Mouse (Mus musculus) forebrain, embryonic 15.5 days (tissue): ENCODE data around the gene Srrm3. TPM values are rescaled to one million over a fixed set of nuclear protein-coding genes. Genes with fewer than 3 reads are reported as not detected.

ENCODE experiments used
- ATAC-seq: fragments of 200-750 bp; cut with Nextera tagmentation; replicated peaks from 2 replicates; pipeline ENCODE4 v1.8.0; 2017; ENCODE audit warnings: mild to moderate bottlenecking, moderate TSS enrichment, moderate library complexity
- H3K27ac ChIP-seq: fragments of 300-500 bp; sonication (generic); replicated peaks from 2 replicates; pipeline ENCODE4 v1.5.1; 2015; ENCODE audit warnings: mild to moderate bottlenecking, inconsistent platforms
- H3K27me3 ChIP-seq: fragments of 300-500 bp; sonication (generic); 2 replicates; pipeline ENCODE4 v1.6.1; 2015; ENCODE audit warnings: inconsistent platforms
- H3K36me3 ChIP-seq: fragments of 300-500 bp; sonication (generic); 2 replicates; pipeline ENCODE4 v1.6.1; 2015; ENCODE audit warnings: mild to moderate bottlenecking, inconsistent platforms
- H3K4me1 ChIP-seq: fragments of 300-500 bp; sonication (generic); 2 replicates; pipeline ENCODE4 v1.6.1; 2015; ENCODE audit warnings: inconsistent platforms
- H3K4me2 ChIP-seq: fragments of 300-500 bp; sonication (generic); replicated peaks from 2 replicates; pipeline ENCODE4 v1.6.1; 2015; ENCODE audit warnings: mild to moderate bottlenecking, inconsistent platforms
- H3K4me3 ChIP-seq: fragments of 300-500 bp; sonication (generic); 2 replicates; pipeline ENCODE4 v1.5.1; 2015; ENCODE audit warnings: mild to moderate bottlenecking, inconsistent platforms
- H3K9ac ChIP-seq: fragments of 300-500 bp; sonication (generic); replicated peaks from 2 replicates; pipeline ENCODE4 v1.6.1; 2015; ENCODE audit warnings: mild to moderate bottlenecking, inconsistent platforms
- H3K9me3 ChIP-seq: fragments of 300-500 bp; sonication (generic); 2 replicates; pipeline ENCODE4 v1.6.1; 2016; ENCODE audit warnings: inconsistent platforms
- WGBS: fragments of 180-500 bp; shearing (Covaris S2); methylation state at CpG from one replicate; pipeline ENCODE4 v1.1.7; 2015; ENCODE audit warnings: mixed read lengths; 5-methylcytosine and 5-hydroxymethylcytosine counted together
- polyA plus RNA-seq: library from polyadenylated mRNA; unstranded; fragments of >200 nt; fragmentation: Nextera tagmentation; extraction: Ambion mirVana; gene quantifications from 2 replicates; pipeline ENCODE4 v1.2.1, GENCODE M21; 2015

Gene Srrm3
- polyA plus RNA-seq, 1 experiment from 2014 or later: 56.0 TPM

- 93% methylated on average over 8 of the region's 8 CpGs for WGBS
- H3K9me3 ChIP-seq: no peaks in the 10 kb centered on the region
- no peaks in the 10 kb centered on the region for H3K27me3 ChIP-seq
- ATAC-seq: no peak
- H3K4me1 ChIP-seq: peaks cover 11% of the 10 kb centered on the region
- no peak overlapping the region for H3K27ac ChIP-seq
- H3K4me3 ChIP-seq: no peak overlapping the region
- H3K9ac ChIP-seq: no peak overlapping the region
- H3K36me3 ChIP-seq: no peaks in the 10 kb centered on the region
- H3K4me2 ChIP-seq: no peak overlapping the region
Measured at GRCm38 (mm10) chr5:135829381-135829780, 22.7 kb downstream of the Srrm3 start.

- Histone ChIP-seq H3K4me1 (peaks cover 28% of the 10 kb centered on the region), H3K27me3 (no peaks in the 10 kb centered on the region), H3K9ac (no peak overlapping the region), H3K36me3 (no peaks in the 10 kb centered on the region), H3K9me3 (no peaks in the 10 kb centered on the region), H3K4me2 (no peak overlapping the region), H3K4me3 (no peak overlapping the region), H3K27ac (peak overlapping the region; percentile 52; the same call in 1 of the 2 replicates)
- 13% methylated on average over 4 of the region's 4 CpGs for WGBS
- ATAC-seq: no peak
Measured at GRCm38 (mm10) chr5:135832729-135833128, 26.0 kb downstream of the Srrm3 start.

GRCm38 (mm10) chr5:135834769-135835491 is 28.2 kb downstream of the Srrm3 start:
- Histone ChIP-seq H3K4me3 (peak overlapping the region; percentile 43), H3K4me1 (peaks cover 28% of the 10 kb centered on the region), H3K9me3 (no peaks in the 10 kb centered on the region), H3K27ac (peak overlapping the region; percentile 68), H3K4me2 (peak overlapping the region; percentile 77), H3K27me3 (no peaks in the 10 kb centered on the region), H3K36me3 (no peaks in the 10 kb centered on the region), H3K9ac (peak overlapping the region; percentile 38)
- ATAC-seq: peak; percentile 88
- WGBS: 1% methylated on average over 47 of the region's 47 CpGs

- Histone ChIP-seq H3K9me3 (no peaks in the 10 kb centered on the region), H3K36me3 (no peaks in the 10 kb centered on the region), H3K27ac (peak overlapping the region; percentile 68), H3K27me3 (no peaks in the 10 kb centered on the region), H3K4me1 (peaks cover 28% of the 10 kb centered on the region), H3K9ac (no peak overlapping the region), H3K4me2 (peak overlapping the region; percentile 77), H3K4me3 (peak overlapping the region; percentile 43)
- ATAC-seq: peak; percentile 68
- WGBS: 1% methylated on average over 12 of the region's 12 CpGs
Measured at GRCm38 (mm10) chr5:135835492-135835858, 28.8 kb downstream of the Srrm3 start.

- H3K9me3 ChIP-seq: no peaks in the 10 kb centered on the region
- no peak overlapping the region for H3K9ac ChIP-seq
- H3K36me3 ChIP-seq: no peaks in the 10 kb centered on the region
- WGBS: 16% methylated on average over 12 of the region's 12 CpGs
- H3K4me2 ChIP-seq: peak overlapping the region; percentile 77
- ATAC-seq: 0 out of 2 replicates have a peak, but pooled peaks have one; percentile 21
- H3K4me3 ChIP-seq: peak overlapping the region; percentile 43
- no peak overlapping the region for H3K27ac ChIP-seq
- peaks cover 28% of the 10 kb centered on the region for H3K4me1 ChIP-seq
- no peaks in the 10 kb centered on the region for H3K27me3 ChIP-seq
Measured at GRCm38 (mm10) chr5:135835981-135836380, 29.3 kb downstream of the Srrm3 start.

GRCm38 (mm10) chr5:135841651-135842050 is 35.0 kb downstream of the Srrm3 start:
- Histone ChIP-seq H3K9ac (no peak overlapping the region), H3K4me3 (no peak overlapping the region), H3K9me3 (no peaks in the 10 kb centered on the region), H3K4me1 (no peaks in the 10 kb centered on the region), H3K27me3 (no peaks in the 10 kb centered on the region), H3K36me3 (0 out of 2 replicates have a peak, but pooled peaks cover 9% of the 10 kb centered on the region), H3K4me2 (no peak overlapping the region), H3K27ac (no peak overlapping the region)
- no peak for ATAC-seq
- 77% methylated on average over 6 of the region's 6 CpGs for WGBS

- Histone ChIP-seq H3K9ac (no peak overlapping the region), H3K36me3 (0 out of 2 replicates have a peak, but pooled peaks cover 9% of the 10 kb centered on the region), H3K4me1 (no peaks in the 10 kb centered on the region), H3K27me3 (no peaks in the 10 kb centered on the region), H3K4me2 (no peak overlapping the region), H3K9me3 (no peaks in the 10 kb centered on the region), H3K27ac (no peak overlapping the region), H3K4me3 (no peak overlapping the region)
- no peak for ATAC-seq
- 24% methylated on average over 5 of the region's 5 CpGs for WGBS
Measured at GRCm38 (mm10) chr5:135843418-135843817, 36.7 kb downstream of the Srrm3 start.

GRCm38 (mm10) chr5:135845676-135846320 is 39.1 kb downstream of the Srrm3 start:
- WGBS: 62% methylated on average over 13 of the region's 13 CpGs
- H3K27ac ChIP-seq: no peak overlapping the region
- H3K4me3 ChIP-seq: no peak overlapping the region
- H3K4me2 ChIP-seq: no peak overlapping the region
- peaks cover 4% of the 10 kb centered on the region; the same call in 1 of the 2 replicates for H3K27me3 ChIP-seq
- H3K9ac ChIP-seq: no peak overlapping the region
- ATAC-seq: no peak
- peaks cover 1% of the 10 kb centered on the region for H3K4me1 ChIP-seq
- 0 out of 2 replicates have a peak, but pooled peaks cover 9% of the 10 kb centered on the region for H3K36me3 ChIP-seq
- no peaks in the 10 kb centered on the region for H3K9me3 ChIP-seq

- H3K27ac ChIP-seq: no peak overlapping the region
- no peaks in the 10 kb centered on the region for H3K9me3 ChIP-seq
- H3K27me3 ChIP-seq: peaks cover 11% of the 10 kb centered on the region
- WGBS: 72% methylated on average over 4 of the region's 4 CpGs
- no peak for ATAC-seq
- no peak overlapping the region for H3K4me2 ChIP-seq
- H3K9ac ChIP-seq: no peak overlapping the region
- no peak overlapping the region for H3K4me3 ChIP-seq
- H3K4me1 ChIP-seq: peaks cover 17% of the 10 kb centered on the region
- H3K36me3 ChIP-seq: 0 out of 2 replicates have a peak, but pooled peaks cover 5% of the 10 kb centered on the region
Measured at GRCm38 (mm10) chr5:135847460-135847859, 40.8 kb downstream of the Srrm3 start.

GRCm38 (mm10) chr5:135847881-135848280 is 41.2 kb downstream of the Srrm3 start:
- no peak overlapping the region for H3K4me3 ChIP-seq
- no peak for ATAC-seq
- H3K9me3 ChIP-seq: no peaks in the 10 kb centered on the region
- H3K27ac ChIP-seq: no peak overlapping the region
- WGBS: 91% methylated on average over 3 of the region's 3 CpGs
- H3K4me2 ChIP-seq: no peak overlapping the region
- H3K27me3 ChIP-seq: peaks cover 15% of the 10 kb centered on the region
- H3K9ac ChIP-seq: no peak overlapping the region
- 0 out of 2 replicates have a peak, but pooled peaks cover 5% of the 10 kb centered on the region for H3K36me3 ChIP-seq
- H3K4me1 ChIP-seq: peaks cover 17% of the 10 kb centered on the region

GRCm38 (mm10) chr5:135851024-135851423 is 44.3 kb downstream of the Srrm3 start:
- WGBS: 0% methylated on average over 15 of the region's 15 CpGs
- peaks cover 17% of the 10 kb centered on the region for H3K4me1 ChIP-seq

GRCm38 (mm10) chr5:135851481-135851880 is 44.8 kb downstream of the Srrm3 start:
- H3K4me1 ChIP-seq: peaks cover 17% of the 10 kb centered on the region
- no peaks in the 10 kb centered on the region for H3K36me3 ChIP-seq
- peaks cover 42% of the 10 kb centered on the region for H3K27me3 ChIP-seq
- peak overlapping the region; percentile 12 for H3K4me2 ChIP-seq
- no peak for ATAC-seq
- H3K9me3 ChIP-seq: no peaks in the 10 kb centered on the region
- H3K4me3 ChIP-seq: no peak overlapping the region
- WGBS: 4% methylated on average over 14 of the region's 14 CpGs
- no peak overlapping the region for H3K9ac ChIP-seq
- peak overlapping the region; percentile 56 for H3K27ac ChIP-seq

More at GRCm38 (mm10) chr5:135851024-135851423, 44.3 kb downstream of the Srrm3 start:
- Histone ChIP-seq H3K9ac (no peak overlapping the region), H3K27me3 (peaks cover 38% of the 10 kb centered on the region), H3K4me2 (peak overlapping the region; percentile 12), H3K4me3 (no peak overlapping the region), H3K27ac (peak overlapping the region; percentile 56), H3K9me3 (no peaks in the 10 kb centered on the region), H3K36me3 (no peaks in the 10 kb centered on the region)
- peak; percentile 84 for ATAC-seq
